Mouse (Mus musculus): ENCODE data around the gene Rtn4. TPM values are rescaled to one million over a fixed set of nuclear protein-coding genes. Genes with fewer than 3 reads are reported as not detected.
"Not testable (repeated sequence)": the region's sequence is repeated elsewhere in the genome, so short reads cannot be mapped to it uniquely, and the experiment has no call there.

The Rtn4 gene
- total RNA-seq, 1 experiment from 2014 or later = 153 TPM

GRCm38 (mm10) chr11:29751648-29752611, 59.2 kb downstream of the Rtn4 start:
- ATAC-seq (ENCODE audit: extremely low read depth, insufficient number of reproducible peaks, low FRiP score, poor library complexity, severe bottlenecking) = no peak

GRCm38 (mm10) chr11:29756007-29756406, 63.3 kb downstream of the Rtn4 start:
- not testable (repeated sequence) for ATAC-seq (ENCODE audit: extremely low read depth, insufficient number of reproducible peaks, low FRiP score, poor library complexity, severe bottlenecking)

GRCm38 (mm10) chr11:29758617-29759016, 65.9 kb downstream of the Rtn4 start:
- no peak for ATAC-seq (ENCODE audit: extremely low read depth, insufficient number of reproducible peaks, low FRiP score, poor library complexity, severe bottlenecking)

- ATAC-seq (ENCODE audit: extremely low read depth, insufficient number of reproducible peaks, low FRiP score, poor library complexity, severe bottlenecking) = no peak
Measured at GRCm38 (mm10) chr11:29761387-29761786, 68.6 kb downstream of the Rtn4 start.

GRCm38 (mm10) chr11:29762768-29763167, 70.0 kb downstream of the Rtn4 start:
- ATAC-seq (ENCODE audit: extremely low read depth, insufficient number of reproducible peaks, low FRiP score, poor library complexity, severe bottlenecking) = no peak

- ATAC-seq (ENCODE audit: extremely low read depth, insufficient number of reproducible peaks, low FRiP score, poor library complexity, severe bottlenecking) = no peak
Measured at GRCm38 (mm10) chr11:29765063-29765462, 72.3 kb downstream of the Rtn4 start.

GRCm38 (mm10) chr11:29766313-29766982, 73.7 kb downstream of the Rtn4 start:
- ATAC-seq (ENCODE audit: extremely low read depth, insufficient number of reproducible peaks, low FRiP score, poor library complexity, severe bottlenecking) = no peak

GRCm38 (mm10) chr11:29768523-29768922, 75.8 kb downstream of the Rtn4 start:
- no peak for ATAC-seq (ENCODE audit: extremely low read depth, insufficient number of reproducible peaks, low FRiP score, poor library complexity, severe bottlenecking)

- no peak for ATAC-seq (ENCODE audit: extremely low read depth, insufficient number of reproducible peaks, low FRiP score, poor library complexity, severe bottlenecking)
Measured at GRCm38 (mm10) chr11:29770666-29771400, 78.1 kb downstream of the Rtn4 start.

GRCm38 (mm10) chr11:29772279-29772678, 79.5 kb downstream of the Rtn4 start:
- no peak for ATAC-seq (ENCODE audit: extremely low read depth, insufficient number of reproducible peaks, low FRiP score, poor library complexity, severe bottlenecking)

- no peak for ATAC-seq (ENCODE audit: extremely low read depth, insufficient number of reproducible peaks, low FRiP score, poor library complexity, severe bottlenecking)
Measured at GRCm38 (mm10) chr11:29774296-29774695, 81.5 kb downstream of the Rtn4 start.

GRCm38 (mm10) chr11:29774760-29775159, 82.0 kb downstream of the Rtn4 start:
- no peak for ATAC-seq (ENCODE audit: extremely low read depth, insufficient number of reproducible peaks, low FRiP score, poor library complexity, severe bottlenecking)

- ATAC-seq (ENCODE audit: extremely low read depth, insufficient number of reproducible peaks, low FRiP score, poor library complexity, severe bottlenecking) = no peak
Measured at GRCm38 (mm10) chr11:29777964-29778363, 85.2 kb downstream of the Rtn4 start.

- ATAC-seq (ENCODE audit: extremely low read depth, insufficient number of reproducible peaks, low FRiP score, poor library complexity, severe bottlenecking) = no peak
Measured at GRCm38 (mm10) chr11:29778936-29779335, 86.2 kb downstream of the Rtn4 start.

GRCm38 (mm10) chr11:29779409-29780026, 86.8 kb downstream of the Rtn4 start:
- ATAC-seq (ENCODE audit: extremely low read depth, insufficient number of reproducible peaks, low FRiP score, poor library complexity, severe bottlenecking) = no peak

- peak; percentile 89 for ATAC-seq (ENCODE audit: extremely low read depth, insufficient number of reproducible peaks, low FRiP score, poor library complexity, severe bottlenecking)
Measured at GRCm38 (mm10) chr11:29786583-29787219, 94.0 kb downstream of the Rtn4 start.

- peak; percentile 53 for ATAC-seq (ENCODE audit: extremely low read depth, insufficient number of reproducible peaks, low FRiP score, poor library complexity, severe bottlenecking)
Measured at GRCm38 (mm10) chr11:29787473-29787872, 94.7 kb downstream of the Rtn4 start.

- ATAC-seq (ENCODE audit: extremely low read depth, insufficient number of reproducible peaks, low FRiP score, poor library complexity, severe bottlenecking) = no peak
Measured at GRCm38 (mm10) chr11:29788499-29788898, 95.8 kb downstream of the Rtn4 start.

Data from neutrophil, adult 5-6 weeks (primary cell).